Mouse (Mus musculus): Measurements from ENCODE around the gene Vmn2r71. TPM values are rescaled to one million over a fixed set of nuclear protein-coding genes. Genes with fewer than 3 reads are reported as not detected.

Gene Vmn2r71
- not detected in 2 replicates for total RNA-seq (2014; fragmentation: Nextera tagmentation)
- not detected in 2 replicates for total RNA-seq (2017)

DNA sequence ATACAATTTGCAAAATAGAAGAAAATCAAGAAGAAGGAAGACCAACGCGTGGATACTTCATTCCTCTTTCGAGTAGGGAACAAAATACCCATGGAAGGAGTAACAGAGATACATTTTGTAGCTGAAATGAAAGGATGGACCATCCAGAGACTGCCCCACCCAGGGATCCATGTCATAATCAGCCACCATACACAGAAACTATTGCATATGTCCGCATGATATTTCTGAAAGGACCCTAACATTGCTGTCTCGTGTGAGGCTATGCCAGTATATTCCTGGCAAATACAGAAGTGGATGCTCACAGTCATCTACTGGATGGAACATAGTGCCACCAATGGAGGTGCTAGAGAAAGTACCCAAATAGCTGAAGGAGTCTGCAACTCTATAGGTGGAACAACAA, at the start of gene Vmn2r71:
Vmn2r71 (plus strand) TSS at position 301 of the 400 bp plus-strand sequence.
- no peak for ATAC-seq (replicated peaks; ENCODE audit: poor library complexity, severe bottlenecking)

DNA sequence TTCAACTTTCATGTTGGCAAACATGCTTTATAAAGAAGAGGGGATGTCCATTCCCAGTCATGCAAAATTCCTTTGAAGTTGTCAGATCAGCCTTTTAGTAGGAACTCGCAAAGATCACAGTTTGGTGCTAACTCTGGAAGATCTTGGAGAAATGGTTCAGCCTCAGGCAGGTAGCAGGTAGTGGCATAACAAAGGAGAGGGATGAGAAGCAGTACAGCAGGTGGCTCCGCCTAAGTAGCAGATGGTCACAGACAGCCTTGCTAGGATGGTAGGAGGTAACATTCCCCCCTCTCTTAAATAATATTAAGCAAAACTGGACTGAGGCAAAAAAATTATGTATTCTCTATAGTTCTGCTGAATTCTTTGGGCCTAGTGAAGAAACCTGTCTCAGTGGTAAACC, 20.8 kb upstream of the Vmn2r71 start:
- ATAC-seq (replicated peaks; ENCODE audit: poor library complexity, severe bottlenecking): no peak

DNA sequence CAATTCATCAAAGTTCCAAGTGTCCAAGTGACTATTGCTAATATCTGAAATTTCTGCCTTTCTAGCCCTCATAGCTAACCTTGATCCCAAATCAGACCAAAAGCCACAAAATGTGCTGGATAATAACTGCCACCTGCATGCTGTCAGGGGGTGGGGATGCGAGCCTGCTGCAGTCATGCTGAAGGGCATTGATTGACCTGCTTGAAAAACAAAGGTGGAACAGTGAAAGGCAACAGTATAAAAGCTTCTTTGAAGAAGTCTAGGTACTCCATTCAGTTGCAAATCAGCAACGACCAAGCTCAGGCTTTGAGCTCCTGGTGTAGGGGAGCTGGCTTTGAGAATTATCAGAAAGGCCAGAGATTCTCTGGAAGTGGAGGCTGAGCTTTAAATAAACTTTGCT, 19.8 kb upstream of the Vmn2r71 start:
- no peak for ATAC-seq (replicated peaks; ENCODE audit: poor library complexity, severe bottlenecking)

DNA sequence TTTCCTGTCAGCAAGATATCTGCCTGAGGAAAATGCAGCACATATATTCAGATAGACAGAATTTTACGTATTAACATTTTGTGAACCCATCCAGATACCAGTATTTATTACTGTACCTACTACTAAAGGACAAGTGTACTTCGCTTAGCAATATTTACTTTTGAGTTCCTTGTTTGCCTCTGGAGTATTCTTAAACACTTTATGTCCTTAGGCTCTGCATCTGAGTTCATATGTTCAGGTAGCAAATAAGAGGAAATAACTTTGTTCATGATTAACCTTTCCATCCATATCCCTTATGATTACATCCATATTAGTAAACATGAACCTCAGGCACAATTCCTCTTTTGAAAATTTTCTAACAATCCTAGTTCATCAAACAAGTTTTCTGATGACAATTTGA, 6.2 kb downstream of the Vmn2r71 start, which contains the start of gene Vmn2r70:
Vmn2r70 (minus strand) TSS at position 101 of the 400 bp plus-strand sequence.
- ATAC-seq (replicated peaks; ENCODE audit: poor library complexity, severe bottlenecking): no peak

Other genes starting within 250 kb of the Vmn2r71 start
- not detected in 2 replicates for gene Vmn2r69, start 147.2 kb upstream of the Vmn2r71 start, total RNA-seq (2014; fragmentation: Nextera tagmentation)
- not detected in 2 replicates for gene Vmn2r69, start 147.2 kb upstream of the Vmn2r71 start, total RNA-seq (2017)
- gene Vmn2r70, start 6.1 kb downstream of the Vmn2r71 start, total RNA-seq (2014; fragmentation: Nextera tagmentation): not detected in 2 replicates
- gene Vmn2r70, start 6.1 kb downstream of the Vmn2r71 start, total RNA-seq (2017): not detected in 2 replicates
- not detected in 2 replicates for gene Vmn2r72, start 192.0 kb downstream of the Vmn2r71 start, total RNA-seq (2014; fragmentation: Nextera tagmentation)
- not detected in 2 replicates for gene Vmn2r72, start 192.0 kb downstream of the Vmn2r71 start, total RNA-seq (2017)